Mouse (Mus musculus) E14TG2a.4 (cell line): Measurements from ENCODE around the gene Kcnj12.

ENCODE experiments used
- CTCF ChIP-seq: conservative IDR thresholded peaks from 2 replicates; pipeline ENCODE4 v1.5.1; 2014; ENCODE audit warnings: low read length
- NANOG ChIP-seq: IDR thresholded peaks from 2 replicates; pipeline ENCODE4 v1.6.1; 2014; ENCODE audit warnings: borderline replicate concordance, low read length, mixed read lengths
- POU5F1 ChIP-seq: IDR thresholded peaks from 2 replicates; pipeline ENCODE4 v1.6.1; 2014; ENCODE audit warnings: low read length, borderline replicate concordance

DNA sequence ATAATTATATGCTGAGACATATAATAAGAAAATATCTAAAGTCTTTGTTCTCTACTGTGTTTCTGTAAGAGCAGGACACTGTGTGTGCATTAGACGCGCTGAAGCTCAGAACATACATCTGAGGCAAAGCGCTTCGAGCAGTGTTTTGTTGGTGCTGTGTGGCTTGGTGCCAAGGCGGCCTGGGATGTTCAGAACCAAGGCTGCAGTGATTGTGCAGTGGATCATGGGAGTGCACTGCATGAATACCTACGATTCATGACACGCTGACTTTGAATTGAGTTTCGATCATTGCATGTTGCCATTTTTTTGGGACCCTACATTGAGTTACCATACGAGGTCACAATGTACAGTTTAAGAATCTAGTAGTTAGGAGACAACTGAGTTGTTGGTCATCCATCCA is 14.3 kb downstream of the Kcnj12 start:
- TF ChIP-seq CTCF (no peak), POU5F1 (no peak), NANOG (no peak)
